Mouse (Mus musculus) retina, postnatal 7 days (tissue): ENCODE measurements around the gene Ubash3b.

Source experiments
- DNase-seq: peaks from one replicate; pipeline ENCODE4 v3.0.0-alpha.2; 2012; ENCODE audit warnings: low read depth, low spot score

Ubash3b gene

GRCm38 (mm10) chr9:41098065-41098464 lies 63.4 kb downstream of the Ubash3b start:
- DNase-seq = no peak

DNA sequence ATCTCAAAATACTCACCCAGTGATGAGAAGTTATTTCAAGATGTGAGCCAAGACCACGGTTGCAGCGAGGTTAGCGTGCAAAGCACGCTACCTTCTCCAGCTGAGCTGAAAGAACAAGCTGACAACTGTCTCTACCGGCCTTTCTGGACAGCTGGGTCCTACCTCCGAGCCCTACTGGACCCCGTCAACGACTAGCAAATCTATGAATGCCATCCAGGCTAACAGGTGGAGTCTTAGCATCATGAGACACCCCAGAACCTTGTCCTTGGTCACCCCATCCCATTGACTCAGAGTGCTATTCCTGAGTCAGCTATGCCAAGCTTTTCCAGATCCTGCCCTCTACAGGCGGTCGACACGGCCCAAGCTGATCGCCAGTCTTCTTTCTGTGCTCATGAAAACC lies 69.5 kb downstream of the Ubash3b start:
- DNase-seq = no peak

DNA sequence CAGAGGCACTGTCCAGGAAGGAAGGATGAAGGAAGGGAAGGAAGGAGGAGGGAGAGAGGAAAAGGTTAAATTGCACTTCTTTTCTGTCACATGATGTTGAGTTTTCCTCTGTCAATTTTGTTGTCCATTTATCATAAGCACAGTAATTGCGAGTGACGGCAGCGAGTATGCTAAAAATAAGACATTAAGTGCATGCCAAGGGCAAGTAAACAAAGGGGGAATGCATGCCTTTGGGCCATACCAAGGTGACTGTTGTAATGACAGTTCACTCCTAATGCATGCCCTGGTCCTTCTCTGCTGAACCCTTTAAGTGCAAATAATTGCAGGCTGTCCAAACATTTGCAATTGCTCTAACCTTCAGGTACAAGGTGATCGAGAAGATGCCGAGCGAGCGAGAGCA lies 70.3 kb downstream of the Ubash3b start:
- DNase-seq = no peak

GRCm38 (mm10) chr9:41087831-41088383 lies 73.6 kb downstream of the Ubash3b start:
- no peak for DNase-seq

GRCm38 (mm10) chr9:41084191-41084901 lies 77.2 kb downstream of the Ubash3b start:
- DNase-seq = no peak

DNA sequence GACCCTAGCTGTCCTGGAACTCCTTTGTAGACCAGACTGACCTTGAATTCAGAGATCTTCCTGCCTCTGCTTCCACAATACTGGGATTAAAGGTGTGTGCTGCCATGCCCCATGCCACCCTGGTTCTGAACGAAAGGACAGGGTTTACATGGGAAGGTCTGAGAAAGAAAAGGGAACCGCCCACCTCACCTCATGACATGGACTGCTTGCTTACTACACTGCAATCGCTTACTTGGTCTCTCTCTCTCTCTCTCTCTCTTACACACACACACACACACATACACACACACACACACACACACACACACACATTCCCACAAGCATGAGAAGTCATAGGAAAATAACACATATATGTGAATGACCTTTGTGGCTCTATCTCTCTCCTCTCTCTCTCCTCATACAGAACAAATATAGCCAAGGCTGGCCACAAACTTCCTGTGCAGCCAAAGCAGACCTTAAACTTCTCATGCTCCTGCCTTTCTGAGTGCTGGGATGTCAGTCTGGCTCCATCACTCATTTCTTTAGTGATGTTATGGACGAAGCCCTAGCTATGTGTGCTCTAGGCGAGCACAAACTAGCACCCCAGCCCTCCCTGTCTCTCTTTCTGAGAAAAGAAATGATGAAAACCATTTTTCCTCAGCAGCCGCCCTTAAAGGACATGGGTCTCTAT lies 78.0 kb downstream of the Ubash3b start:
- DNase-seq = no peak

DNA sequence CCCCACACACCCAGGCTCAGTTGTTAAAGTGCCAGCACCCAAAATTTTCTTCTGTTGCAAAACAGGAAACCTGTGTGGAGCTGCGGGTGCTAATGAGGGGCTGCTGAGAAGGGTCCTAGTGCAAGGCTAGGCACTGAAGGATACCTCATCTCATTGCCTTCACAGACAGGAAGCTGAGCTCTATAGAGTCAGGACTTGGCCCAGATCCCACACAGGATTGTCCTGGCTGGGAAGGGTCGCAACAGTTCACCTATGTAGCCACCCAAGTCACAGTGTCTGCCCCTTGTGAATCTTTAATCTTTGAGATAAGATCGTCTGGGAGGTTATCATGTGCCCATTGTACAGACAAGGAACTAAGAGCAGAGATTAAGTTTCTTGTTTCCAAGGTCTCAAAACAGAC lies 78.6 kb downstream of the Ubash3b start:
- no peak for DNase-seq

DNA sequence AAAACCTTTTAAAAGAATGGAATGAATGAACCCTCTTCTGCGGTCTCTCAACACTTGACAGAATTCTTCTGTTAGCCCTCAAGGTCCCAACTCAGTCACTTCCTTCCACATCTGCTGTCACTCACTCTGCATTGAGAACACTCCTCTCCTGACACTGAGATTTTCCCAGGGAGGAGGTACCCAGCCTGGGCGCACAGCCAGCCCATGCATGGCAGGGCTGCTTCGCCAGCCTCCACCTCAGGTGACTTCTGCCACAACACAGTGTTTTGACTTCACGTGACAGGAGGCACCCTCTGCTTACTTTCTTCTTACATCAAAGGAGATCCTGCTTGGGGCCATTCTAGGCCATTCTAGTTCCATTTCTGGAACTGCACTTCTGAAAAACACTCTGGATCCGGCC lies 80.6 kb downstream of the Ubash3b start:
- no peak for DNase-seq

DNA sequence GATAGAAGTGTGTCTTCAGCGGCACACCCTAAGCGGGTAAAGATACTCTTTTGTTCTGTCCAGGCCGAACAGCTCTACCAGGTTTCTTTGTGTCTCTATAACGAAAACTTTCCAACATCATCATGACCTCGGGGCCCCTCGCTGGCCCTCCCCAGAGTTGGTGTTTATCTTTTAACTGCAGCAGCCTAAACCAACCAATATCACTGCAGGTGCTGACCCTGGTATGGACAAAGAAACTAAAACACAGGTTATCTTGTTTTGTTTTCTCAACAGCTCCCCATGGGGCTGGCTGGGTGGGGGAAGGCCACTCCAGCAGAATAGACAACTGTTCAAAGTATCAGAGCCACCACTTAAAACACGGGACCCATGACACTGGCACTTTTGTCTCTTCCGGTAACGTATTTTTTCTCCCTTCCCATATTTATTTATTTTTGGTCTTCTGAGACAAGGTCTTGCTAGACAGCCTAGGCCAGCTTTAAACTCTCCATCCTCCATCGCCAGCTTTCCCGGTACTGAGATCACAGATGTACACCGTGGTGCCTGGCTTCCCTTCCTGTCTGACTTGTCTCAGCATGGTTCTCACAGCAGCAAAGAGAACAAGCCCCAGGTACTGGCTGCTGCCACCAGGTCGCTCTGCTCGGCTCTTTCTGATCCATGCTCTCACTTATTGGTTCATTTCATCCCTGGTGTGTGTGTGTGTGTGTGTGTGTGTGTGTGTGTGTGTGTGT lies 81.9 kb downstream of the Ubash3b start:
- no peak for DNase-seq

DNA sequence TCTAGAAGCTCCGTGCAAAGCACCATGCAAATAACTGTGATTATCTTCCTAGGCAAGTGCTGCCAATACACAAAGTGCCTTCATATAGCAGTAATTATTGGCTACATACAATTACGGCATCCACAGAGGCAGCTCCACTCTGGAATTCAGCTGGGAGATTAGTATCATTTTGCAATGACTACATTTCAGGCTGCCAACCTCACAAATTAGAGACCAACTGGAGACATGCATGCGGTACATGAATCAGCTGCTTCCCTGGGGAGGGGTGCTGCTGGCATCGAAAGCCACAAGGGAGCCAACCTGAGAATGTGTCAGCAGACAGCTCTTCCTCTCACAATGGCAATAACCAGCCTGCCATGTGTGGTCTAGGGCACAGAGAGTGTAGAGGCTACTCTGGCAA lies 83.3 kb downstream of the Ubash3b start:
- no peak for DNase-seq

DNA sequence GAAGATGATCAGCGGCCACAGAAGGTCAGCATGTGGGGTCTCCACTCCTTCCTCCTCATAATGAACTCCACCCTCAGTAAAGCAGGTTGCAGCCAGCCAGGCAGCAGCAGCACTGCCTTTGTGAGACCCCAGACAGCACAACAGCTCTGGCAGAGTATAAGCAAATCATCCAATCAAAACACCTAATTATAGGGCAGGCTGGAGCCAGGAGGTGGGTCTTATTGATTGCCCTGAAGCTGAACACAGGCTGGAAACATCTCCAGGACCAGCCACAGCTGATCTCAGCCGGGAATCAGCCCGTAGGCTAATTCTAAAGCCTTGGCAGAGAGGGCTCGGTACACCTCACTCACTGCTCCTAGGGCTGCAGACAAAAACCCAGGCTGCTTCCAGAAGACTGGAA lies 85.3 kb downstream of the Ubash3b start:
- no peak for DNase-seq

DNA sequence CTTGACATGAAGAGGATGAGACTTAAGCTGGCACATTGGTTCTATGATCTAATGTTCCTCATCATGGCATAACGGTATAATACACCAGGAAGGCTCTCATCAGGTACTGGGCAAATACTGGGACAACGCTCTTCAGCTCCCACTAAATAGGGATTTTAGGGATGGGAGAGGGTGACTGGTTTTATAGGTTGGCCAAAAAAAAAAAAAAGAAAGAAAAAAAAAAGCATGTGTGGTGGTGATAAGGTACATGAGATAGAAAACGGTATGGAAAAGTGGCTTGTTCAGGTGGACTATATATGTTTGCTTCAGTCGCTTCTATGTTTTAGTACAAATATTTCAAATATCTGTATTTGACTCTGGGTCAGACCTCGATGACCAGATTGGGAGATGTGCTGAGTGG lies 86.0 kb downstream of the Ubash3b start:
- DNase-seq = no peak

DNA sequence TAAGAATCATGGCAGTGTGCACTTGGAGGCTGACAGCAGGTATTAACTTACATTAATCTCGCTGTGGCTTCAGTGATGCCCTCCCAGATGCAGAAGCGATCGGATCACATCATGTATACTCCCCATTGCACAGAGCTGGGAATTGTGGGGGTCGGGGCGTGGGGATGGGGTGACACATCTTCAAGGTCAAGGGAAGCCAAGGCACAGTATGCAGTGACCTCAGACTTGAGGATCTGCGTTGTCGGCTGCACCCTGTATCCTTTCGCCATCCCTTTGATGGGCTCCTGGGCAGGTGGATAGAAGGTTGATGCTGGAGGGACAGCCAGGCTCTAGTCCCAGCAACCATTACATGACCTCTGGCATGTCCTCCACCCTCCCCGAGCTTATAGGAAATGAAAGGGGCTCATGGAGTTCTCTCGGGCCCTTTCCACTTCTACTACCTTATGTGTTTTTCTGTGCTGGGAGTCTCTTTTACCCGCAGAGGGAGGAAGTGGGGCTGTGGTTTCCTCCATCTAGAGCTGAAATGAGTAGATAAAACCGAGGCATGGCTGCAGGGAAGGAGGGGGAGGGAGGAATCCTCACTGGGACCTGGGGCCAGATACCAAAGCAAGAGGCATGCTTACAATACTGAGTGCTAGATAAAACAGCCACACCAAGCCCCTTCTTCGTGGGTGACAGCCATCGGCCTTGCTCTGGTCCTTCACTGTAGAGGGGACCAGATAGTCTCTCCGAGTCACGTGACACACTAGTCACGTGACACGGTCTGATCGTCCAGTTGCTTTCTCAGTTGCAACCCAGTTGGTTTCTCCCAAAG lies 88.1 kb downstream of the Ubash3b start:
- no peak for DNase-seq

GRCm38 (mm10) chr9:41072786-41073185 lies 88.7 kb downstream of the Ubash3b start:
- no peak for DNase-seq

DNA sequence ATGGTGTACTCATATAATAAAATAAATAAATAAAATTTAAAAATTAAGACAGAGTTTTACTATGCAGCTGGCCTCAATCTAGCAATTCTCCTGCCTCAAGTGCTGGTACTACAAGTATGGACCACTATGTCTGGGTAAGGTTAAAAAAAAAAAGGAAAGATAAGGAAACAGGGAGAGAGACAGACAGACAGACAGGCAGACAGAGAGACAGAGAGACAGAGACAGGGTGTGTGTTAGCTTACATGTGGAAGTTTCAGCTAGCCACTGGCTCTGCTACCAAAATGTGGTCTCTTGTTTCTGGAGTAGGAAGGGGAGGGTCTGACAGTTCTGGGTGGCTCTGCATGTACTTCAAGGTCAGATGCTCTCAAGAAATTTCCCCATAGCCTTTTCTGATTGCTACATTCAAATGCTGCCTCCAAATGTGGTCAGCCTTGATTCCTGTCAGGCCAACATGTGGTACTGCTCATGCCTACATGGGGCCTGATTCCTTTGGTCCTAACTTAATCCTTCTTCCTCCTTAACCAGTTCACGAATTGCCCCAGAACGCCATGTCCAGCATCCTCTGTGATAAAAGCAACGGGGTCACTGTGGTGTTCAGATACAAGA lies 89.5 kb downstream of the Ubash3b start:
- DNase-seq = no peak

DNA sequence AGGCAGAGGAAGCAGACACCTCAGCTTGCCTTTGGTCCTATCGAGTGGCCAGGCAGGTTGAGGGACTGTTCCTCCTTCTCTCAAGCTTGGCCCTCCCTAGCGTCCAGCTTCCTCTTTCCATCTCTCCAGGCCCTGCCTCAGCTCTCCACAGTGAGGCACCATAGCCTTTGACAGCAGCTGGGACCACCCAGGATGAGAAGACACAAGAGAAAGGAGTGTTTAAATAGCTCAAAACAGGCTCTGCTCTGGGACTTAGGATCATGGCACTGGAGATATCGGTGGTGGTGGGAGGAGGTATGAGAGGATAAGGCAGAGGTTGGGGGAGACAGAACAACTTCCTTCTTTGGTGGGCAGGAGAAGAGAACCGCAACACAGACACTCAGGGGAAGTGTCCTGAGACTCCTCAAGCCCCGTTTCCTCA lies 90.7 kb downstream of the Ubash3b start:
- no peak for DNase-seq

DNA sequence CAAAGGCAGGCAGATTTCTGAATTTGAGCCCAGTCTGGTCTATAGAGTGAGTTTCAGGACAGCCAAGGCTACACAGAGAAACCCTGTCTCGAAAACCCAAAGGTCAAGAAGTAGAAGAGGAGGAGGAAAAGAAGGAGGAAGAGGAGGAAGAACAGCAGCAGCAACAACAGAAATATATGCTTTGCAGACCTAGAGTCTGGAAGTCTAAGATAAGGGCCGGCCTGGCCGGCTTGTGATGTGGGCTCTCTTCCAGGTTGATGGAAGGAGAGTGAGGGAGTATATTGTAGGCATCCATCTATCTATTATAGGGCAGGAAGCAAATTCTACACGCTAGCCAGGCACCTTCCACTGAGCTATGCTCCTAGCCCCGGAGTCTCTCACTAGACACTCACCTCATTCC lies 92.0 kb downstream of the Ubash3b start:
- no peak for DNase-seq

GRCm38 (mm10) chr9:41061446-41061845 lies 100.1 kb downstream of the Ubash3b start:
- DNase-seq = no peak

GRCm38 (mm10) chr9:41060617-41061016 lies 100.9 kb downstream of the Ubash3b start:
- no peak for DNase-seq

GRCm38 (mm10) chr9:41058765-41059535 lies 102.5 kb downstream of the Ubash3b start:
- no peak for DNase-seq
